In genomic region chr2:147433120-147433519, GRCm38 (mm10) we compare ENCODE assay signal across 7 mouse cellular contexts.
A peak's percentile ranks its signal among the peaks of the same experiment; 100 is the strongest.
DNase-seq lines count a peak whose midpoint lies in the region; ATAC-seq and TF ChIP-seq lines count a peak whose summit lies in the region.

No protein-coding gene starts in this region.

- no peaks in the 10 kb centered on the region for H3K9me3 ChIP-seq in intestine, embryonic 14.5 days (ENCODE audit: control insufficient read depth, low read length)
- no peaks in the 10 kb centered on the region for H3K9me3 ChIP-seq in intestine, embryonic 15.5 days
- H3K9me3 ChIP-seq in CH12.LX (replicated peaks; ENCODE audit: low read length) = no peaks in the 10 kb centered on the region
- no peaks in the 10 kb centered on the region for H3K9me3 ChIP-seq in hindbrain, postnatal 0 days (ENCODE audit: low read length)

- H3K9ac ChIP-seq in intestine, embryonic 14.5 days (ENCODE audit: low read length) = no peak overlapping the region
- H3K9ac ChIP-seq in intestine, embryonic 15.5 days = no peak overlapping the region
- H3K9ac ChIP-seq in CH12.LX (ENCODE audit: insufficient read depth, low read depth) = no peak overlapping the region
- H3K9ac ChIP-seq in hindbrain, postnatal 0 days (replicated peaks; ENCODE audit: low read length) = no peak overlapping the region

- in situ Hi-C loops in CH12.LX (cut with MboI; ENCODE audit: low pct_ligation_motif_present, low pct_unique_long_range_greater_than_20kb, low sequenced_read_pairs) (no loop called here), Patski (cut with MboI; ENCODE audit: low pct_unique_long_range_greater_than_20kb) (no loop called here)

- H3K4me1 ChIP-seq in intestine, embryonic 14.5 days (replicated peaks; ENCODE audit: control insufficient read depth, insufficient read depth, low read length) = no peaks in the 10 kb centered on the region
- H3K4me1 ChIP-seq in intestine, embryonic 15.5 days (replicated peaks) = no peaks in the 10 kb centered on the region
- 0 out of 4 replicates have a peak, but pooled peaks cover 0 to 3% of the 10 kb centered on the region in 2 experiments for H3K4me1 ChIP-seq in CH12.LX (ENCODE audit: control insufficient read depth in 1 of 2, insufficient read depth in 2 of 2)
- no peaks in the 10 kb centered on the region for H3K4me1 ChIP-seq in hindbrain, postnatal 0 days (ENCODE audit: insufficient read depth, low read length)

- peak; percentile 57 for DNase-seq in intestine, embryonic 14.5 days (ENCODE audit: low spot score)
- DNase-seq in CH12.LX (ENCODE audit: extremely low read depth) = no peak
- no peak for DNase-seq in Patski (ENCODE audit: low read depth, low spot score)
- peak; percentile 23 for DNase-seq in hindbrain, postnatal 0 days (ENCODE audit: low spot score)
- DNase-seq in yolk sac, embryonic 10.5 days (ENCODE audit: low spot score) = no peak
- no peak for DNase-seq in frontal cortex, postnatal 10 days (ENCODE audit: low spot score in 2 of 2)

- H3K79me2 ChIP-seq in CH12.LX (replicated peaks; ENCODE audit: control insufficient read depth, extremely low read depth, insufficient read depth, poor library complexity, severe bottlenecking) = no peaks in the 10 kb centered on the region

- TF ChIP-seq POLR2A in CH12.LX (IDR thresholded peaks at IDR 0.05; ENCODE audit: low read depth, low read length) = no peak

- TF ChIP-seq RAD21 in CH12.LX (IDR thresholded peaks at IDR 0.05; ENCODE audit: low read depth, low read length) = peak; percentile 25

- H3K4me3 ChIP-seq in intestine, embryonic 14.5 days (ENCODE audit: low read depth, low read length) = no peak overlapping the region
- no peak overlapping the region for H3K4me3 ChIP-seq in intestine, embryonic 15.5 days (replicated peaks)
- H3K4me3 ChIP-seq in CH12.LX (replicated peaks in 1 of 3; ENCODE audit: low read depth in 2 of 3, low read length in 2 of 3, poor library complexity in 1 of 3) = no peak overlapping the region
- H3K4me3 ChIP-seq in hindbrain, postnatal 0 days (ENCODE audit: low read length) = no peak overlapping the region

- dilution Hi-C loops in CH12.LX (cut with MboI; ENCODE audit: extremely low pct_ligation_motif_present, extremely low pct_unique_long_range_greater_than_20kb, low sequenced_read_pairs) = no loop called here

- H3K36me3 ChIP-seq in intestine, embryonic 14.5 days (ENCODE audit: control insufficient read depth, insufficient read depth, low read length) = no peaks in the 10 kb centered on the region
- H3K36me3 ChIP-seq in intestine, embryonic 15.5 days = no peaks in the 10 kb centered on the region
- no peaks in the 10 kb centered on the region for H3K36me3 ChIP-seq in CH12.LX (replicated peaks in 1 of 2; ENCODE audit: control insufficient read depth in 1 of 2, insufficient read depth in 1 of 2, low read length in 1 of 2)
- H3K36me3 ChIP-seq in hindbrain, postnatal 0 days (ENCODE audit: insufficient read depth, low read length) = no peaks in the 10 kb centered on the region

- CTCF ChIA-PET in Patski (lab: Charles Lee) = no interaction called here

- WGBS in intestine, embryonic 14.5 days = 21% methylated on average over 5 of the region's 5 CpGs
- 30% methylated on average over 5 of the region's 5 CpGs for WGBS in intestine, embryonic 15.5 days
- 30% methylated on average over 5 of the region's 5 CpGs for WGBS in hindbrain, postnatal 0 days

- TF ChIP-seq CTCF in CH12.LX (conservative IDR thresholded peaks at IDR 0.05 in 1 of 2, IDR thresholded peaks at IDR 0.05 in 1 of 2; ENCODE audit: low read depth in 2 of 2, low read length in 2 of 2) (peak; percentile 38 to 54; a peak in 3 of 4 replicates), Patski (IDR thresholded peaks at IDR 0.05) (peak; percentile 53)
- peak; percentile 69 for TF ChIP-seq CTCF in hindbrain, postnatal 0 days (IDR thresholded peaks at IDR 0.05; ENCODE audit: low read depth)

- H3K4me2 ChIP-seq in intestine, embryonic 14.5 days (ENCODE audit: low read length) = no peak overlapping the region
- H3K4me2 ChIP-seq in intestine, embryonic 15.5 days (replicated peaks) = no peak overlapping the region
- H3K4me2 ChIP-seq in CH12.LX (ENCODE audit: insufficient read depth, low read depth, poor library complexity, severe bottlenecking) = no peak overlapping the region
- no peak overlapping the region for H3K4me2 ChIP-seq in hindbrain, postnatal 0 days (ENCODE audit: low read depth, low read length)

- TF ChIP-seq EP300 in CH12.LX (IDR thresholded peaks at IDR 0.05; ENCODE audit: low read length) = no peak

- POLR2A ChIA-PET in Patski (lab: Charles Lee) = no interaction called here

- no peaks in the 10 kb centered on the region for H3K27me3 ChIP-seq in intestine, embryonic 14.5 days (replicated peaks; ENCODE audit: control insufficient read depth, insufficient read depth, low read length)
- H3K27me3 ChIP-seq in intestine, embryonic 15.5 days (replicated peaks) = no peaks in the 10 kb centered on the region
- H3K27me3 ChIP-seq in CH12.LX (replicated peaks) = peaks cover 2% of the 10 kb centered on the region
- no peaks in the 10 kb centered on the region for H3K27me3 ChIP-seq in Patski
- no peaks in the 10 kb centered on the region for H3K27me3 ChIP-seq in hindbrain, postnatal 0 days (ENCODE audit: insufficient read depth, low read length)

- ATAC-seq in intestine, embryonic 14.5 days (replicated peaks; ENCODE audit: low FRiP score, low TSS enrichment, low read depth) = no peak
- ATAC-seq in intestine, embryonic 15.5 days = no peak
- ATAC-seq in Patski = no peak
- ATAC-seq in hindbrain, postnatal 0 days = no peak

- no peak overlapping the region for H3K27ac ChIP-seq in intestine, embryonic 14.5 days (ENCODE audit: low read depth)
- H3K27ac ChIP-seq in intestine, embryonic 15.5 days = no peak overlapping the region
- no peak overlapping the region for H3K27ac ChIP-seq in CH12.LX (ENCODE audit: insufficient read depth, low read depth)
- H3K27ac ChIP-seq in hindbrain, postnatal 0 days = no peak overlapping the region

TF ChIP-seq in CH12.LX, 34 proteins besides CTCF, POLR2A, EP300 and RAD21:
- no peak for TF ChIP-seq GABPA (IDR thresholded peaks at IDR 0.05; ENCODE audit: insufficient replicate concordance, low read depth, low read length)
- peak; percentile 47 for TF ChIP-seq SMC3 (IDR thresholded peaks at IDR 0.05; ENCODE audit: low read depth, low read length)

Comparison
In these comparisons a context has a peak if more than half of its experiments do, and no peak if none do; other contexts are left out.
1. DNase-seq: peak in intestine, embryonic 14.5 days (single experiment) and hindbrain, postnatal 0 days (single experiment); none in CH12.LX (single experiment), Patski (single experiment), yolk sac, embryonic 10.5 days (single experiment) and frontal cortex, postnatal 10 days (0 of 2).
2. Peak in every context shown above with its lines, with median percentiles within 50 percentile points of each other: CTCF ChIP-seq.